In the genomic region with DNA sequence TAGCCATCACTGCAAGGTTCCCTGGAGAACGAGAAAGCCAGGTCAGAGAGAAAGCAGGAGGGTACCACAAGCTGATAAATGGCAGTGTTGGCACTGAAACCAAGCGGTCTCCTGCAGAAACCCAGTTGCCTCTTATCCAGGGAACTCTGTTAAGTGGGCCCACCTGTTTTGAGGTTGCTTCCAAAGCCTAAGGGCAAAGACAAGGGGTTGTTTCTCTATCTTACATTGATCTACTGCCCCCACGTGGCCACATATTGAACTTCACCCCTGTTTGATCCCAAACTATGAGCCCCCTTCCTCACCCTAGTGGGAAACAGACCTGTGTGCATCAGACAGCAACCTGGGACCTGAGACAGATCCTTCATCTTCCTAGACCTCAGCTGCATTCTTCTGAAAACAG, we compare ENCODE assay signal across 8 mouse cellular contexts. TPM values are rescaled to one million over a fixed set of nuclear protein-coding genes. Genes with fewer than 3 reads are reported as not detected.
A peak's percentile ranks its signal among the peaks of the same experiment; 100 is the strongest.
DNase-seq lines count a peak whose midpoint lies in the region; ATAC-seq and TF ChIP-seq lines count a peak whose summit lies in the region.

No protein-coding gene starts in this region.

- DNase-seq in CD8-positive naive resting alpha-beta T cell, adult 2 months (ENCODE audit: low read depth in 2 of 2, low spot score in 2 of 2) = peak; percentile 24 to 51
- DNase-seq in R1 (ENCODE audit: low read depth, low spot score) = peak; percentile 91
- DNase-seq in embryonic facial prominence, embryonic 11.5 days (ENCODE audit: low spot score) = peak; percentile 94
- peak; percentile 42 for DNase-seq in heart, postnatal 0 days (ENCODE audit: low spot score)
- peak; percentile 51 to 82 for DNase-seq in kidney, postnatal 36 days
- peak; percentile 20 to 54 for DNase-seq in lung, adult 18-20 months
- peak; percentile 66 for DNase-seq in right cerebral cortex, postnatal 14 days
- peak; percentile 44 to 53 for DNase-seq in urinary bladder, postnatal 36 days (ENCODE audit: low spot score in 2 of 2)

- WGBS in embryonic facial prominence, embryonic 11.5 days = 25% methylated on average over 3 of the region's 3 CpGs
- WGBS in heart, postnatal 0 days = 24% methylated on average over 3 of the region's 3 CpGs

- H3K27ac ChIP-seq in embryonic facial prominence, embryonic 11.5 days (replicated peaks; ENCODE audit: low read depth, low read length) = no peak overlapping the region
- no peak overlapping the region for H3K27ac ChIP-seq in heart, postnatal 0 days (ENCODE audit: low read depth)

- H3K4me2 ChIP-seq in embryonic facial prominence, embryonic 11.5 days (ENCODE audit: low read depth, low read length) = no peak overlapping the region
- no peak overlapping the region for H3K4me2 ChIP-seq in heart, postnatal 0 days (ENCODE audit: low read depth, low read length)

- H3K4me1 ChIP-seq in embryonic facial prominence, embryonic 11.5 days (ENCODE audit: control insufficient read depth, insufficient read depth, low read length) = no peaks in the 10 kb centered on the region
- H3K4me1 ChIP-seq in heart, postnatal 0 days (ENCODE audit: control insufficient read depth, insufficient read depth) = no peaks in the 10 kb centered on the region

- H3K9ac ChIP-seq in embryonic facial prominence, embryonic 11.5 days (replicated peaks; ENCODE audit: low read length) = no peak overlapping the region
- H3K9ac ChIP-seq in heart, postnatal 0 days (replicated peaks; ENCODE audit: low read depth, low read length) = no peak overlapping the region

- TF ChIP-seq EP300 in heart, postnatal 0 days (IDR thresholded peaks at IDR 0.05; ENCODE audit: low read depth) = no peak

- no peaks in the 10 kb centered on the region for H3K27me3 ChIP-seq in embryonic facial prominence, embryonic 11.5 days (ENCODE audit: control insufficient read depth, insufficient read depth, low read length)
- 0 out of 2 replicates have a peak, but pooled peaks cover under 1% of the 10 kb centered on the region for H3K27me3 ChIP-seq in heart, postnatal 0 days (ENCODE audit: control insufficient read depth, insufficient read depth, low read length)

- no peak overlapping the region for H3K4me3 ChIP-seq in embryonic facial prominence, embryonic 11.5 days (ENCODE audit: low read depth, low read length)
- H3K4me3 ChIP-seq in heart, postnatal 0 days (ENCODE audit: low read depth, low read length) = no peak overlapping the region

- no peaks in the 10 kb centered on the region for H3K36me3 ChIP-seq in embryonic facial prominence, embryonic 11.5 days (replicated peaks; ENCODE audit: control insufficient read depth, insufficient read depth, low read depth, low read length)
- no peaks in the 10 kb centered on the region for H3K36me3 ChIP-seq in heart, postnatal 0 days (replicated peaks; ENCODE audit: control insufficient read depth, insufficient read depth, low read length)

- TF ChIP-seq CTCF in heart, postnatal 0 days (IDR thresholded peaks at IDR 0.05; ENCODE audit: low read depth) = peak; percentile 77

- no peaks in the 10 kb centered on the region for H3K9me3 ChIP-seq in embryonic facial prominence, embryonic 11.5 days (replicated peaks; ENCODE audit: control insufficient read depth, low read length)
- no peaks in the 10 kb centered on the region for H3K9me3 ChIP-seq in heart, postnatal 0 days (replicated peaks; ENCODE audit: control insufficient read depth, low read length)

- peak; percentile 44; the same call in 1 of the 2 replicates for ATAC-seq in embryonic facial prominence, embryonic 11.5 days (replicated peaks; ENCODE audit: insufficient number of reproducible peaks, low FRiP score, low TSS enrichment, low read depth)
- 0 out of 2 replicates have a peak, but pooled peaks have one; percentile 34 for ATAC-seq in heart, postnatal 0 days (ENCODE audit: insufficient read depth, low read depth)

RNA-seq across cellular contexts. Expression of a gene that starts 42.2 kb away (rescaled TPM):
- polyA plus RNA-seq in embryonic facial prominence, embryonic 11.5 days (2014; fragmentation: Nextera tagmentation; extraction: Ambion mirVana) = 23.6 and 28.6 TPM in 2 replicates
- 1.3 and 8.8 TPM in 2 replicates for total RNA-seq in heart, postnatal 0 days (2014; rRNA removed; ENCODE audit: low replicate concordance)
- polyA plus RNA-seq in heart, postnatal 0 days (2015; fragmentation: Nextera tagmentation; extraction: Ambion mirVana) = 9.0 and 9.2 TPM in 2 replicates

Comparison
In these comparisons a context has a peak if more than half of its experiments do, and no peak if none do; other contexts are left out.
1. DNase-seq: peak in every context shown above with its lines; median percentile 94 in embryonic facial prominence, embryonic 11.5 days; 91 in R1; 66 in kidney, postnatal 36 days; 66 in right cerebral cortex, postnatal 14 days; 48 in urinary bladder, postnatal 36 days; 42 in heart, postnatal 0 days; 38 in CD8-positive naive resting alpha-beta T cell, adult 2 months; 37 in lung, adult 18-20 months.